In genomic region chr12:32087339-32087738, GRCm38 (mm10) we compare ENCODE assay signal across 20 mouse cellular contexts. TPM values are rescaled to one million over a fixed set of nuclear protein-coding genes. Genes with fewer than 3 reads are reported as not detected.
DNase-seq lines count a peak whose midpoint lies in the region; ATAC-seq lines count a peak whose summit lies in the region.
"Had no signal": no experiment of that assay in that cellular context is flagged by ENCODE, and none has a peak within 500 bp of the region (broad histone marks: within the 10 kb centered on the region; RNA-seq: fewer than 3 reads in every experiment).

No protein-coding gene starts in this region.

- peak; percentile 97 for ATAC-seq in granulocyte monocyte progenitor cell, adult 5-6 weeks (replicated peaks; ENCODE audit: poor library complexity, severe bottlenecking)
- no peak for ATAC-seq in forebrain, embryonic 13.5 days
- ATAC-seq: intestine, embryonic 16.5 days had no signal

- H3K4me2 ChIP-seq in forebrain, embryonic 13.5 days, result no peak overlapping the region
- H3K4me2 ChIP-seq: kidney, embryonic 15.5 days; limb, embryonic 12.5 days; midbrain, embryonic 11.5 days; neural tube, embryonic 12.5 days had no signal

- H3K27ac ChIP-seq in forebrain, embryonic 13.5 days, result no peak overlapping the region
- H3K27ac ChIP-seq: forebrain, embryonic 10.5 days; kidney, embryonic 15.5 days; limb, embryonic 12.5 days; neural tube, embryonic 12.5 days had no signal

- peaks cover 6% of the 10 kb centered on the region; the same call in 1 of the 2 replicates for H3K9me3 ChIP-seq in forebrain, embryonic 13.5 days (replicated peaks)
- H3K9me3 ChIP-seq: kidney, embryonic 15.5 days; neural tube, embryonic 12.5 days had no signal

- intact Hi-C loops in heart, postnatal 14 days (cut with DNase I), result no loop called here

- H3K9ac ChIP-seq in forebrain, embryonic 13.5 days, result no peak overlapping the region
- H3K9ac ChIP-seq: kidney, embryonic 15.5 days; limb, embryonic 12.5 days; neural tube, embryonic 12.5 days had no signal

- DNase-seq in heart, adult 11 months, result peak; percentile 66
- no peak for DNase-seq in heart, postnatal 14 days
- peak; percentile 31 for DNase-seq in thymus, postnatal 0 days (ENCODE audit: low spot score)
- DNase-seq in thymus, postnatal 36 days, result no peak
- DNase-seq in splenic B cell, adult 2 months (ENCODE audit: low read depth, low spot score), result peak; percentile 60
- DNase-seq in embryo, embryonic 9.5 days (ENCODE audit: extremely low spot score), result no peak
- DNase-seq: adrenal gland, postnatal 14 days; cerebellum, postnatal 10 days; heart, postnatal 4 days; lung, adult 18-20 months; right cerebral cortex, postnatal 14 days; spleen, adult 18-20 months had no signal

- no peaks in the 10 kb centered on the region for H3K4me1 ChIP-seq in forebrain, embryonic 13.5 days
- H3K4me1 ChIP-seq: kidney, embryonic 15.5 days; limb, embryonic 12.5 days; neural tube, embryonic 12.5 days had no signal

- no peaks in the 10 kb centered on the region for H3K27me3 ChIP-seq in splenic B cell, adult 2 months (ENCODE audit: control insufficient read depth, insufficient read depth, low read length, poor library complexity, severe bottlenecking)
- no peaks in the 10 kb centered on the region for H3K27me3 ChIP-seq in forebrain, embryonic 13.5 days
- H3K27me3 ChIP-seq: kidney, embryonic 15.5 days; limb, embryonic 12.5 days; neural tube, embryonic 12.5 days had no signal

- H3K36me3 ChIP-seq in splenic B cell, adult 2 months (ENCODE audit: control insufficient read depth, insufficient read depth, low read length, poor library complexity, severe bottlenecking), result no peaks in the 10 kb centered on the region
- no peaks in the 10 kb centered on the region for H3K36me3 ChIP-seq in forebrain, embryonic 13.5 days (ENCODE audit: poor library complexity, severe bottlenecking)
- H3K36me3 ChIP-seq: forebrain, embryonic 10.5 days; kidney, embryonic 15.5 days; limb, embryonic 12.5 days; neural tube, embryonic 12.5 days had no signal

- no peak overlapping the region for H3K4me3 ChIP-seq in forebrain, embryonic 13.5 days
- H3K4me3 ChIP-seq: forebrain, embryonic 10.5 days; kidney, embryonic 15.5 days; limb, embryonic 12.5 days; neural tube, embryonic 12.5 days had no signal

- WGBS in forebrain, embryonic 13.5 days, result 78% methylated on average over 8 of the region's 8 CpGs

RNA-seq across cellular contexts. Expression of gene Prkar2b, which starts 26.2 kb away (rescaled TPM):
- 10 to 100 TPM in 1 of 2 experiments, 1 to 10 TPM in 1; 3.8 to 13.1 TPM for total RNA-seq in heart, postnatal 14 days (2021)
- 11.8 and 13.2 TPM in 2 replicates for polyA plus RNA-seq in thymus, postnatal 0 days (2015; fragmentation: Nextera tagmentation; extraction: Ambion mirVana)
- total RNA-seq in granulocyte monocyte progenitor cell, adult 5-6 weeks (2014; fragmentation: Nextera tagmentation), result 66.3 and 67.0 TPM in 2 replicates
- 94.8 and 95.1 TPM in 2 replicates for total RNA-seq in granulocyte monocyte progenitor cell, adult 5-6 weeks (2017)
- polyA plus RNA-seq in forebrain, embryonic 13.5 days (2015; fragmentation: Nextera tagmentation; extraction: Ambion mirVana), result 65.4 and 70.5 TPM in 2 replicates

Comparison
In these comparisons a context has a peak if more than half of its experiments do, and no peak if none do; other contexts are left out.
1. DNase-seq: peak in heart, adult 11 months (single experiment), thymus, postnatal 0 days (single experiment) and splenic B cell, adult 2 months (single experiment); none in heart, postnatal 14 days (0 of 2), thymus, postnatal 36 days (0 of 2) and embryo, embryonic 9.5 days (single experiment).
2. RNA of gene Prkar2b, which starts 26.2 kb away (total RNA-seq): 66.3 to 95.1 TPM in granulocyte monocyte progenitor cell, adult 5-6 weeks; 3.8 to 13.1 TPM in heart, postnatal 14 days; every median in the first group is over 4 times any median in the second.